Mouse (Mus musculus) brain, embryonic 18.5 days (tissue): ENCODE results near the gene Lemd1.

ENCODE experiments used
- DNase-seq: peaks from one replicate; pipeline ENCODE4 v3.0.0-alpha.2; 2012; ENCODE audit warnings: low read depth, low spot score

Lemd1 gene

DNA sequence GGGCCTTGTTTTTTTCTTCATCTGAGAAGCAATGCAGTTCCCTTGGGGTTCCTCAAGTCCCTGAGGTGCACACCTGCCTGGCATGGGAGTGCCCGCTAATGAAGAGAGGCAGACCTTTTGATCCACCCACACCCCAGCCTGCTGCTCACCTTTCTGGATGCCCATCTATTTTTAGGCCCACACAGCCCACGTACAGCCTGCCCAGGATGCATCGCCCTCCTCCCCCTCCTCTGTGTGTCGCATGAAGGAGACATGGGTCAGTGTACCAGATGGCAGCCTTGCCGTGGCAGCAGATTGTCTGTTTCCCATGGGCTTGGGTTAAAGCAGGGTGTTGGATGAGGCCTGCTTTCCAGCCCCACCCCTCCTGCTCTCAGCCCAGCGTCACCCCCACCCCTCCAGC lies 98.7 kb downstream of the Lemd1 start:
- no peak for DNase-seq

GRCm38 (mm10) chr1:132290921-132291675 lies 99.9 kb downstream of the Lemd1 start:
- DNase-seq = no peak

DNA sequence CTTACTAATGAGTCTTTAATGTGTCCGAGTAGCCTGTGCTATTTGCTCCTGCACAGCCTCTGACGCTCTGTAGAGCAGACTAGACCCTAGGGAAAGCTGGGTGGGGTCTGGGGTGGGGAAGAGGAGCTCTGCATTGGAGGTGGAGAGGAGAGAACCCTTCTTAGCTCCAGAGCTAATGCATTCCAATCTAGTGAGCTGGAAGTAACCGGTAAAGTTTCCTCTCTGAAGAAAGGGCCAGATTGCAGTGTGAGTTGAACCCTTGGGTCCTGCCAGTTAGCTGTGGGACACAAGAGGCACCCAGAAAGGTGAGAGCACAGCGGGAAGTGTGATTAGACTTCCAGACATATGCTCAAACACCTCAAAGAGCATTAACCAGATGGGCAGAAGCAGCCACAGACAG lies 100.5 kb downstream of the Lemd1 start:
- DNase-seq = no peak

- DNase-seq = no peak
Measured at GRCm38 (mm10) chr1:132292318-132293129, 101.3 kb downstream of the Lemd1 start.

- no peak for DNase-seq
Measured at GRCm38 (mm10) chr1:132295506-132295905, 104.3 kb downstream of the Lemd1 start.

DNA sequence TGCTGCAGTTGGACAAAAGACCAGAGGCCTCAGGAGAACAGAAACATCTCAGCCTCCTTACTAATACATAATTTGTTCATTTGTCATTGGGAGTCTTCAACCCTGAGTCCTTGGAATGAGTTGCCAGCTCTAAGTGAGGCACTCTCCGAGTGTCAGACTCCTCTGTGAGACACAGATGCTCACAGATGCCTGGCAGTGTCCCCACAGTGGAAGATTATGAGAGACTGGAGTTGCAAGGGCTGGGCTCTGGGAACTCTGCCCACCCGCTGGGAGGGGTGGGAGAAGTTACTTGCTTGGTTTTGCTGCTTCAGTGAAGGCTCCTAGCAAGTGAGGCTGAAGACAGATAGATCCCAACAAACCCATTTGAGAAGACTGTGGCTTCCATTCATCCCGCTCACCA lies 104.8 kb downstream of the Lemd1 start:
- DNase-seq = no peak

DNA sequence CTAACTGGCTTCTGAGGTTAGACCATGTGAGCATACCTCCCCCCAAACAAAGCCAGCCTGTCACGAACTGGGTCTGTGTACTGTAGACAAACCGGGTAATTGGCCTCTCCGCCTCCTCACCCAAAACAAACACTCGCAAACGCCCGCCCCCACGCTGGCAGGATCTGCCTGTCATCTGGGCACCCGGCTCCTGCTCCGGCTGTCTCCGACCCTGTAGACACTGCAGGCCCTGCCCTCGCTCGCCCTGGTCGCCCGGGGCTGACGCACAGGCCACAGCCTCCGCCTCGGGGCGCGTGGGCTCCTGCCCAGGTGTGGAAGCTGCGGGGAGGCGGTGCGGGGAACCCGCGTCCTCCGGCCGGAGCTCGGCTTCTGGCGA lies 107.2 kb downstream of the Lemd1 start, which contains the start of gene Klhdc8a:
Klhdc8a (plus strand) TSS at position 202 of the 376 bp plus-strand sequence.
- DNase-seq = no peak

DNA sequence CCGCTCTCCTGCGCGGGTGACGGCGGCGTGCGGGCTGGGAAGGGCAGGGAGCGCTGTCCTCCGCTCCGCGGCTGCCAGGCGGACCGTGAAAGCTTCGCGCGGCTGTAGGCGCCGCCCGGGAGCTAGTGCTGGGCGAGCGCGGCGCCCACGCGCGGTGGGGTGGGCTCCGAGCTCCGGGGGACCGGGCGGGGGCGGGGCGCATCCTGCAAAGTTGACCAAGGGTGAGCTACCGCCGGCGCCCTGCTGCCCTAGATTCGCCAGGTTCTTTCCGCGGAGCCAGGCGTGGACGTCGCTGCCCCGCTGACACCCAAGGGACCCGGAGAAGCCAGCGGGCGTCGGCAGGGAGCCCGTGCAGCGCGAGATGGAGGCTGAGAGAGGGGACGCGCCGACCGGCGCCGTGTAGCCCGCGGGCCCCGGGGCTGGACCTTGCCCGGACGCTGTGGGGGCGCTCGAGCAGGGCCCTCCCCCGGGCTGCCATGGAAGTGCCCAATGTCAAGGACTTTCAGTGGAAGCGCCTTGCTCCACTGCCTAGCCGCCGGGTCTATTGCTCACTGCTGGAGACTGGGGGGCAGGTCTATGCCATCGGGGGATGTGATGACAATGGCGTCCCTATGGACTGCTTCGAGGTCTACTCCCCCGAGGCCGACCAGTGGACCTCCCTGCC lies 107.7 kb downstream of the Lemd1 start:
- DNase-seq = no peak

GRCm38 (mm10) chr1:132299744-132300143 lies 108.5 kb downstream of the Lemd1 start:
- DNase-seq = no peak

GRCm38 (mm10) chr1:132301242-132301641 lies 110.0 kb downstream of the Lemd1 start:
- no peak for DNase-seq

- DNase-seq = no peak
Measured at GRCm38 (mm10) chr1:132302341-132302866, 111.2 kb downstream of the Lemd1 start.

DNA sequence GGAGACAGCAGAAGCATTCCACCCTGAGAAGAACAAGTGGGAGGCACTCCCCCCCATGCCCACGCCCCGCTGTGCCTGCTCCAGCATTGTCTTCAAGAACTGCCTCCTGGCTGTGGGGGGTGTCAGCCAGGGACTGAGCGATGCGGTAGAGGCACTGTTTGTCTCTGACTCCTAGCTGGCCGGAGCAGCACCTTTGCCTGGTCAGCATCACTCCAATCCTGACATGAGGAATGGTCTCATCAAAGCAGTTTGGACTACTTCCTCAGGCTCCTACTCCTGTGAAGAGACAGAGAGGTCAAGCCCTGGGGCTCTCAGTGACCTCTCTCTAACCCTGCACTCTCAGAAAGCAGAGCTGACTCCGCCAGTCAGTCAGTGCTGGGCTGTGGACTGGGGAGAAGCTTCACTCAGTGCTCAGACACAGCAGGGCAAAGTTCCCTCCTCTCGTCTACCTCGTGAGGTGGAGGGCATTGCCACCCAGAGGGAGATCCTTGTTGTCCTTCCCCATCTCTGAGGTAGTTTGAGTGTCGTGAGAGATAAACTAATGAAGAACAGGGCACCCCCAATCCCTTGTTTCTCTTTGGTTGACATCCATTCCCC lies 113.5 kb downstream of the Lemd1 start:
- no peak for DNase-seq

DNA sequence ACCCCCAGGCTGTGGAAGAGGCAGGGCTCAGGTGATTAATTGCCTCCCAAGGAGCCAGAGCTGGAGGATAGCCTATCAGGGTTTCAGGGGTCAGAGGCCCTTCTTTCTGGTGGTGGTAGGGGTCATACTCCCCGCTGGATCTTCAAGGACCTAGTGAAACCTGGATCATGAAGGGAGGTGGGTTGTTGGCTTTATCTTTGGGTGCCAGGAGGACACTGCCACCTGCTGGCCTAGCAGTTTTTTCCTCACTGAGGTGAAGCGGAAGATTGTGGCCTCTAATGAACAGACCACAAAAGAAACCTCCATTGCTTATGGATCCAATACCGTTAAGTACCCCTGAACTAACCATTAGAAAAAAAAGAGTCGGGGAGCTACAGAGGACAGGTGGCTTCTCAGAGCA lies 114.9 kb downstream of the Lemd1 start:
- no peak for DNase-seq

GRCm38 (mm10) chr1:132306808-132307207 lies 115.6 kb downstream of the Lemd1 start:
- no peak for DNase-seq

- no peak for DNase-seq
Measured at GRCm38 (mm10) chr1:132307962-132308361, 116.7 kb downstream of the Lemd1 start.

DNA sequence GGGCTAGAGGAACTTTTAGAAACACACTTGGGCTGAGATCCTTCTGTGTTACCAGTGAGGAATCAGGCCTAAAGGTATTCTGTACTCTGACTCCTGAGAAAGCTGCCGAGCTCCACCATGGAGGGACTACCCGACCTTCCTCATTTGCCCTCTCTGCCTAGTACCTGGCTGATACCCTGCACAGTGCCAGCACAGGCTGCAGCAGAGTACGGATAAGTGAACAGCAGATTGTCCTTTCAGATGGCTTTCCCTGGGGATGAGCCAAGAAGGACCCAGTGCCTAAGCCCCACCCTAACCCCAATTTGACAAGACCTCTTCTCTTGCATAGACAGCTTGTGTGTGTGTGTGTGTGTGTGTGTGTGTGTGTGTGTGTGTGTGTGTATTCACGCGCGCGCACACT lies 117.4 kb downstream of the Lemd1 start:
- no peak for DNase-seq
